28 mouse cellular contexts compared by ENCODE assay signal in the genomic region with DNA sequence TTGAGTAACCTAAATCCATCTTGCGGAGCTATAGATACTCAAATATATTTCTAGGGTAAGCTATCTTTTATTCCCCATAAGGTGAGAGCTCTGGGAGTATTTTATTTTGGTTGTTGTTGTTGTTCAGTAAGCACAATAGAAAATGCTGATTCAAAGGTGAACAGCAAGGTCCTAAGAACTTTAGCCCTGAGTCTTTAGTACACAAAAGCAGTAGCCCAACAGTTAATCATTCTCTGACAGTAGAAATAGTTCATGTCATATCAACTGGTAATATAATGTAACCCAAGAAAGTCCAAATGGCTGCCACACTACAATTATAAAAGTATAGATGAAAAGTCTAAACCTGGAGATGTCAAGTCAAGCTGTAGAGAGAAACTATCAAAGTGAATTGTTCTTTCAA.
"Had no signal": no experiment of that assay in that cellular context is flagged by ENCODE, and none has a peak within 500 bp of the region (broad histone marks: within the 10 kb centered on the region; RNA-seq: fewer than 3 reads in every experiment).

No protein-coding gene starts in this region.

- H3K9ac ChIP-seq: embryonic facial prominence, embryonic 12.5 days; embryonic facial prominence, embryonic 13.5 days; embryonic facial prominence, embryonic 15.5 days; forebrain, embryonic 12.5 days; forebrain, embryonic 13.5 days; forebrain, embryonic 15.5 days; forebrain, postnatal 0 days had no signal

- H3K27me3 ChIP-seq: embryonic facial prominence, embryonic 12.5 days; embryonic facial prominence, embryonic 13.5 days; embryonic facial prominence, embryonic 15.5 days; forebrain, embryonic 12.5 days; forebrain, embryonic 13.5 days; forebrain, embryonic 15.5 days had no signal

- H3K4me2 ChIP-seq: embryonic facial prominence, embryonic 12.5 days; embryonic facial prominence, embryonic 13.5 days; embryonic facial prominence, embryonic 15.5 days; forebrain, embryonic 12.5 days; forebrain, embryonic 13.5 days; forebrain, embryonic 15.5 days had no signal

- DNase-seq: cerebellum, adult 2 months; cerebellum, adult 8-10 months; cerebellum, adult 9-10 months; cerebellum, adult 9-11 months; cerebellum, postnatal 10 days; cerebellum, postnatal 14 days; cerebellum, postnatal 25 days; cerebellum, postnatal 36 days; embryo, embryonic 11 days; forebrain, postnatal 0 days; gastrocnemius, adult 2 months; gastrocnemius, postnatal 10 days; gastrocnemius, postnatal 14 days; gastrocnemius, postnatal 25 days; gastrocnemius, postnatal 36 days; heart, adult 11 months; heart, adult 18-20 months had no signal

- H3K4me1 ChIP-seq: embryonic facial prominence, embryonic 10.5 days; embryonic facial prominence, embryonic 12.5 days; embryonic facial prominence, embryonic 13.5 days; embryonic facial prominence, embryonic 15.5 days; forebrain, embryonic 10.5 days; forebrain, embryonic 12.5 days; forebrain, embryonic 13.5 days; forebrain, embryonic 15.5 days had no signal

- H3K4me3 ChIP-seq: embryonic facial prominence, embryonic 10.5 days; embryonic facial prominence, embryonic 12.5 days; embryonic facial prominence, embryonic 13.5 days; embryonic facial prominence, embryonic 15.5 days; erythroblast, embryonic 14.5 days; forebrain, embryonic 10.5 days; forebrain, embryonic 12.5 days; forebrain, embryonic 13.5 days; forebrain, embryonic 15.5 days; gastrocnemius, adult 2 months had no signal

- H3K27ac ChIP-seq: embryonic facial prominence, embryonic 10.5 days; embryonic facial prominence, embryonic 12.5 days; embryonic facial prominence, embryonic 13.5 days; embryonic facial prominence, embryonic 15.5 days; forebrain, embryonic 10.5 days; forebrain, embryonic 12.5 days; forebrain, embryonic 13.5 days; forebrain, embryonic 15.5 days; gastrocnemius, adult 2 months had no signal

- ATAC-seq: forebrain, embryonic 13.5 days; forebrain, embryonic 14.5 days; forebrain, embryonic 15.5 days; forebrain, embryonic 16.5 days; forebrain, postnatal 0 days had no signal

- H3K36me3 ChIP-seq: embryonic facial prominence, embryonic 10.5 days; embryonic facial prominence, embryonic 12.5 days; embryonic facial prominence, embryonic 13.5 days; embryonic facial prominence, embryonic 15.5 days; forebrain, embryonic 10.5 days; forebrain, embryonic 12.5 days; forebrain, embryonic 15.5 days had no signal

- H3K9me3 ChIP-seq: embryonic facial prominence, embryonic 10.5 days; embryonic facial prominence, embryonic 12.5 days; embryonic facial prominence, embryonic 13.5 days; embryonic facial prominence, embryonic 15.5 days; forebrain, embryonic 10.5 days; forebrain, embryonic 12.5 days; forebrain, embryonic 13.5 days; forebrain, embryonic 15.5 days had no signal
